Mouse (Mus musculus) layer of hippocampus, postnatal 25 days (tissue): ENCODE measurements at regions not wholly inside any gene's neighbourhood (a gene's known extent, or its start where the extent isn't known, plus 50 kb on each side); places are given as distances from the start of the nearest gene placed in this dataset.

Source experiments
- DNase-seq, 2 experiments: peaks; one replicate each; pipeline ENCODE4 v3.0.0; 2022; ENCODE audit warnings: mixed read lengths in 2 of 2, low spot score in 1 of 2; ENCODE audit errors: extremely low spot score in 1 of 2

- DNase-seq: no peak
Measured at GRCm38 (mm10) chr1:71912441-71912840, 259.4 kb upstream of the Fn1 start.

GRCm38 (mm10) chr1:71910125-71910524 lies 257.1 kb upstream of the Fn1 start:
- no peak for DNase-seq

GRCm38 (mm10) chr1:71909508-71910124 lies 256.6 kb upstream of the Fn1 start:
- DNase-seq: no peak

- DNase-seq: no peak
Measured at GRCm38 (mm10) chr1:71904376-71904948, 251.5 kb upstream of the Fn1 start.

- DNase-seq: no peak
Measured at GRCm38 (mm10) chr1:71900106-71901074, 247.4 kb upstream of the Fn1 start.

GRCm38 (mm10) chr1:71899128-71899527 lies 246.1 kb upstream of the Fn1 start:
- DNase-seq: no peak

GRCm38 (mm10) chr1:71898198-71898597 lies 245.2 kb upstream of the Fn1 start:
- no peak for DNase-seq

- DNase-seq: no peak
Measured at GRCm38 (mm10) chr1:71897464-71898051, 244.6 kb upstream of the Fn1 start.

- DNase-seq: no peak
Measured at GRCm38 (mm10) chr1:71896141-71896725, 243.2 kb upstream of the Fn1 start.

GRCm38 (mm10) chr1:71893636-71894035 lies 240.6 kb upstream of the Fn1 start:
- no peak for DNase-seq

GRCm38 (mm10) chr1:71887809-71888208 lies 234.8 kb upstream of the Fn1 start:
- DNase-seq: no peak

GRCm38 (mm10) chr1:71886903-71887302 lies 233.9 kb upstream of the Fn1 start:
- no peak for DNase-seq

GRCm38 (mm10) chr1:71886233-71886632 lies 233.2 kb upstream of the Fn1 start:
- DNase-seq: no peak

- DNase-seq: no peak
Measured at GRCm38 (mm10) chr1:71881851-71882250, 228.9 kb upstream of the Fn1 start.

GRCm38 (mm10) chr1:71881191-71881590 lies 228.2 kb upstream of the Fn1 start:
- no peak for DNase-seq

- no peak for DNase-seq
Measured at GRCm38 (mm10) chr1:71880480-71880879, 227.5 kb upstream of the Fn1 start.

- no peak for DNase-seq
Measured at GRCm38 (mm10) chr1:71876712-71877401, 223.9 kb upstream of the Fn1 start.

- DNase-seq: no peak
Measured at GRCm38 (mm10) chr1:71874037-71874436, 221.0 kb upstream of the Fn1 start.

- no peak for DNase-seq
Measured at GRCm38 (mm10) chr1:71865670-71866069, 212.7 kb upstream of the Fn1 start.

GRCm38 (mm10) chr1:71864749-71865148 lies 211.7 kb upstream of the Fn1 start:
- no peak for DNase-seq
